Mouse (Mus musculus) hindbrain, embryonic 16.5 days (tissue): ENCODE data around the gene Obscn. TPM values are rescaled to one million over a fixed set of nuclear protein-coding genes. Genes with fewer than 3 reads are reported as not detected.

ENCODE experiments used
- ATAC-seq: fragments of 200-750 bp; cut with Nextera tagmentation; 2 replicates; pipeline ENCODE4 v1.8.0; 2017; ENCODE audit warnings: moderate TSS enrichment, moderate library complexity
- H3K27ac ChIP-seq: fragments of 300-500 bp; sonication (generic); 2 replicates; pipeline ENCODE4 v1.5.1; 2014; ENCODE audit warnings: low read depth, mild to moderate bottlenecking, control low read depth, low read length, moderate library complexity
- H3K27me3 ChIP-seq: fragments of 300-500 bp; sonication (generic); replicated peaks from 2 replicates; pipeline ENCODE4 v1.6.1; 2014; ENCODE audit warnings: low read length; ENCODE audit not compliant: control insufficient read depth, insufficient read depth
- H3K36me3 ChIP-seq: fragments of 300-500 bp; sonication (generic); 2 replicates; pipeline ENCODE4 v1.6.1; 2014; ENCODE audit warnings: mild to moderate bottlenecking, low read length, moderate library complexity, mixed read lengths; ENCODE audit not compliant: control insufficient read depth, insufficient read depth
- H3K4me1 ChIP-seq: fragments of 300-500 bp; sonication (generic); 2 replicates; pipeline ENCODE4 v1.6.1; 2014; ENCODE audit warnings: low read depth, low read length; ENCODE audit not compliant: control insufficient read depth, insufficient read depth
- H3K4me2 ChIP-seq: fragments of 300-500 bp; sonication (generic); 2 replicates; pipeline ENCODE4 v1.6.1; 2014; ENCODE audit warnings: mild to moderate bottlenecking, low read length, control low read depth, moderate library complexity
- H3K4me3 ChIP-seq: fragments of 300-500 bp; sonication (generic); 2 replicates; pipeline ENCODE4 v1.5.1; 2014; ENCODE audit warnings: mild to moderate bottlenecking, low read length, control low read depth, moderate library complexity
- H3K9ac ChIP-seq: fragments of 300-500 bp; sonication (generic); 2 replicates; pipeline ENCODE4 v1.6.1; 2014; ENCODE audit warnings: low read depth, mild to moderate bottlenecking, control low read depth, low read length, moderate library complexity
- H3K9me3 ChIP-seq: fragments of 300-500 bp; sonication (generic); 2 replicates; pipeline ENCODE4 v1.6.1; 2014; ENCODE audit warnings: mild to moderate bottlenecking, low read length, moderate library complexity; ENCODE audit not compliant: control insufficient read depth
- WGBS: fragments of 180-500 bp; shearing (Covaris S2); extraction: QIAGEN DNeasy Blood & Tissue Kit; methylation state at CpG from one replicate; pipeline ENCODE4 v1.1.7; 2014; 5-methylcytosine and 5-hydroxymethylcytosine counted together
- polyA plus RNA-seq: library from polyadenylated mRNA; unstranded; fragments of >200 nt; fragmentation: Nextera tagmentation; extraction: Ambion mirVana; gene quantifications from 2 replicates; pipeline ENCODE4 v1.2.1, GENCODE M21; 2015

Obscn gene
- polyA plus RNA-seq, 1 experiment from 2014 or later = 0.48 TPM

- H3K27ac ChIP-seq = no peak overlapping the region
- no peaks in the 10 kb centered on the region for H3K27me3 ChIP-seq
- no peaks in the 10 kb centered on the region for H3K36me3 ChIP-seq
- no peak overlapping the region for H3K9ac ChIP-seq
- H3K4me1 ChIP-seq = no peaks in the 10 kb centered on the region
- ATAC-seq = no peak
- H3K4me2 ChIP-seq = no peak overlapping the region
- no peaks in the 10 kb centered on the region for H3K9me3 ChIP-seq
- 44% methylated on average over 12 of the region's 12 CpGs for WGBS
- no peak overlapping the region for H3K4me3 ChIP-seq
These were observed 140.3 kb downstream of the Obscn start for GRCm38 (mm10) chr11:58995807-58996370.

DNA sequence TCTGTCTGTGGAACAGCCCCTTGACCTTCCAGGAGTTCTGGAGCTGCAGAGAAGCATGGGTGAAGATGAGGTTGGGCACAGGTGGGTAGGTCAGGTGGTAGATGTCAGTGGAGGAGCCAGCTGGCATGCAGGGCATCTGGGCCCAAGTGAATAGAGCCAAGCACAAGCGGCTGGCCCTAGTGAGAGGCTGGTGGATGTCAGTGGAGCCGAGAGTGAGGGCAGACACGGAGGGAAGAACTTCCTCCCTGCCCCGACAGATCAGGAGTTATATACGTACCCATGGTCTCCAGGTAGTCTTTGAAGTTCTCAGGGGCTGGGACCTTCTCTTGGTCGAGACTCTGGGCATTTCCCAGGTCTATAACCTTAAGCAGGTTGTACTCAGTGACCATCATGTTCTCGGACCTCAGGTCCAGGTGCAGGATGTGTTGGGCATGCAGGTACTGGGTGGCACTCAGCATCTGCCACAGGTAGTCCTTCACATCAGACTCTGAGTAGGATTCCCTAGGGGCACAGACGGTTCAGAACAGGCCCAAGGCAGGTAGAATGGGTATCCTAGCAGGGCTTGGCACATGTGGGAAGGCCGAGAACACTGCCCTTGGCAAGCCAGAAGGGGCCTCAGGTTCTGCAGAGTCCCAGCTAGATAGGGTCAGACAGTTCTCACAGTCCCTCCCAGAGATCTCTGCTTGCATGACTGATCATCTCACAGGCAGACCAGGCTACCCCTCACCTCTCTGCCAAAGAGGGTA lies 141.0 kb downstream of the Obscn start:
- Histone ChIP-seq H3K4me1 (no peaks in the 10 kb centered on the region), H3K4me3 (no peak overlapping the region), H3K36me3 (no peaks in the 10 kb centered on the region), H3K9me3 (no peaks in the 10 kb centered on the region), H3K27me3 (no peaks in the 10 kb centered on the region), H3K9ac (no peak overlapping the region; the same call in 1 of the 2 replicates), H3K27ac (no peak overlapping the region), H3K4me2 (peak overlapping the region; percentile 65)
- WGBS = 71% methylated on average over 7 of the region's 9 CpGs
- no peak for ATAC-seq

GRCm38 (mm10) chr11:58994337-58994826 lies 141.8 kb downstream of the Obscn start:
- Histone ChIP-seq H3K9me3 (no peaks in the 10 kb centered on the region), H3K4me3 (peak overlapping the region; percentile 40), H3K36me3 (peaks cover 4% of the 10 kb centered on the region), H3K27me3 (no peaks in the 10 kb centered on the region), H3K4me2 (peak overlapping the region; percentile 65), H3K4me1 (no peaks in the 10 kb centered on the region), H3K9ac (peak overlapping the region; percentile 58), H3K27ac (no peak overlapping the region)
- WGBS = 2% methylated on average over 35 of the region's 35 CpGs
- ATAC-seq = peak; percentile 79

- WGBS = 90% methylated on average over 6 of the region's 6 CpGs
- no peak overlapping the region for H3K27ac ChIP-seq
These were observed 143.0 kb downstream of the Obscn start for GRCm38 (mm10) chr11:58993091-58993670.

DNA sequence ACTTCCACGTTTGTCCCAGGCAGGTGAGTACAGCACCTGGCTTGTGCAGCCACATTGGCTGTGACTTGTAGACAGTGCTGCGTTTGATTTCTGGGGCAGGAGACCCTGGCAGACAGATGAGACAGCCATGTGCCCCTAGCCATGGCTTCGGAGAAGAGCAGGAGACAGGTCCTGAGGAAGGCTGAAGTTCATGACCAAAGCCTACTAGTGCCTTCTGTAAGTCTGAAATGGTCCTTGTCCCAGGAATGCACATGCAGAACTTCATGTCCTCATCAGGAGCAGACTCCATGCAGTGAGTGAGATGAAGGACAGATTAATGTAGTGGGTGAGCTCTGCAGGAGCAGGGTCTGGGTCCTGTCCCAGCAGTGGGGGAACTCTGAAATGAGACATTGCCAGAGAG lies 144.3 kb downstream of the Obscn start:
- H3K4me3 ChIP-seq = no peak overlapping the region
- H3K36me3 ChIP-seq = peaks cover 12% of the 10 kb centered on the region
- no peaks in the 10 kb centered on the region for H3K4me1 ChIP-seq
- 84% methylated on average over 3 of the region's 3 CpGs for WGBS
- no peaks in the 10 kb centered on the region for H3K9me3 ChIP-seq
- H3K9ac ChIP-seq = no peak overlapping the region
- ATAC-seq = no peak
- no peaks in the 10 kb centered on the region for H3K27me3 ChIP-seq
- no peak overlapping the region for H3K27ac ChIP-seq
- H3K4me2 ChIP-seq = no peak overlapping the region

More at GRCm38 (mm10) chr11:58993091-58993670, 143.0 kb downstream of the Obscn start:
- H3K27me3 ChIP-seq = no peaks in the 10 kb centered on the region
- no peak overlapping the region for H3K4me2 ChIP-seq
- ATAC-seq = no peak
- H3K36me3 ChIP-seq = peaks cover 12% of the 10 kb centered on the region
- no peaks in the 10 kb centered on the region for H3K9me3 ChIP-seq
- H3K9ac ChIP-seq = no peak overlapping the region
- H3K4me1 ChIP-seq = no peaks in the 10 kb centered on the region
- no peak overlapping the region for H3K4me3 ChIP-seq

- Histone ChIP-seq H3K4me1 (no peaks in the 10 kb centered on the region), H3K36me3 (peaks cover 18% of the 10 kb centered on the region), H3K4me3 (no peak overlapping the region), H3K9ac (no peak overlapping the region), H3K9me3 (no peaks in the 10 kb centered on the region), H3K4me2 (no peak overlapping the region), H3K27me3 (no peaks in the 10 kb centered on the region), H3K27ac (no peak overlapping the region)
- 88% methylated on average over 9 of the region's 9 CpGs for WGBS
- no peak for ATAC-seq
These were observed 145.4 kb downstream of the Obscn start for GRCm38 (mm10) chr11:58990794-58991193.

DNA sequence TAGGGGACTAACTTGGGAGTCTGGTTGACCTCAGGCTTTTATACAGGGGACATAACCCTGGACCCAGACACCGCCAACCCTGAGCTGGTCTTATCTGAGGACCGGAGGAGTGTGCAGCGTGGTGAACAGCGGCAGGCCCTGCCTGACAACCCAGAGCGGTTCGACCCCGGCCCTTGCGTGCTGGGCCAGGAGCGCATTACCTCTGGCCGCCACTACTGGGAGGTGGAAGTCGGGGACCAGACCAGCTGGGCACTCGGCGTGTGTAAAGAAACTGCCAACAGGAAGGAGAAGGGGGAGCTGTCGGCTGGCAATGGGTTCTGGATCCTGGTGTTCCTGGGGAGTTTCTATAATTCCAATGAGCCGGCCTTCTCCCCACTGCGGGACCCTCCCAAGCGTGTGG lies 146.1 kb downstream of the Obscn start:
- peaks cover 25% of the 10 kb centered on the region for H3K36me3 ChIP-seq
- no peak overlapping the region for H3K27ac ChIP-seq
- no peaks in the 10 kb centered on the region for H3K27me3 ChIP-seq
- H3K4me2 ChIP-seq = no peak overlapping the region
- no peak for ATAC-seq
- no peaks in the 10 kb centered on the region for H3K4me1 ChIP-seq
- 92% methylated on average over 17 of the region's 17 CpGs for WGBS
- H3K9me3 ChIP-seq = no peaks in the 10 kb centered on the region
- no peak overlapping the region for H3K9ac ChIP-seq
- H3K4me3 ChIP-seq = no peak overlapping the region

- 94% methylated on average over 4 of the region's 4 CpGs for WGBS
- no peak overlapping the region for H3K4me3 ChIP-seq
- H3K4me2 ChIP-seq = no peak overlapping the region
- no peaks in the 10 kb centered on the region for H3K4me1 ChIP-seq
- peaks cover 28% of the 10 kb centered on the region for H3K36me3 ChIP-seq
- ATAC-seq = no peak
- H3K27me3 ChIP-seq = no peaks in the 10 kb centered on the region
- no peak overlapping the region for H3K9ac ChIP-seq
- no peaks in the 10 kb centered on the region for H3K9me3 ChIP-seq
- no peak overlapping the region for H3K27ac ChIP-seq
These were observed 147.0 kb downstream of the Obscn start for GRCm38 (mm10) chr11:58989166-58989565.

- H3K4me2 ChIP-seq = no peak overlapping the region
- H3K36me3 ChIP-seq = peaks cover 37% of the 10 kb centered on the region
- WGBS = 94% methylated on average over 3 of the region's 3 CpGs
- ATAC-seq = no peak
- H3K4me3 ChIP-seq = no peak overlapping the region
- H3K27ac ChIP-seq = no peak overlapping the region
- H3K27me3 ChIP-seq = no peaks in the 10 kb centered on the region
- H3K9me3 ChIP-seq = no peaks in the 10 kb centered on the region
- H3K4me1 ChIP-seq = peaks cover 7% of the 10 kb centered on the region
- no peak overlapping the region for H3K9ac ChIP-seq
These were observed 150.8 kb downstream of the Obscn start for GRCm38 (mm10) chr11:58985299-58985917.
